Mouse (Mus musculus) limb, embryonic 10.5 days (tissue): ENCODE results near the gene Rnase9. TPM values are rescaled to one million over a fixed set of nuclear protein-coding genes. Genes with fewer than 3 reads are reported as not detected.

Experiments
- DNase-seq: peaks from one replicate; pipeline ENCODE4 v3.0.0-alpha.2; 2017; ENCODE audit warnings: low spot score
- H3K27ac ChIP-seq: fragments of 300-500 bp; sonication (generic); 2 replicates; pipeline ENCODE4 v1.5.1; 2016; ENCODE audit warnings: mild to moderate bottlenecking
- H3K27me3 ChIP-seq: fragments of 300-500 bp; sonication (generic); 2 replicates; pipeline ENCODE4 v1.6.1; 2016; ENCODE audit warnings: low read depth, mild to moderate bottlenecking; ENCODE audit not compliant: poor library complexity, severe bottlenecking
- H3K36me3 ChIP-seq: fragments of 300-500 bp; sonication (generic); 2 replicates; pipeline ENCODE4 v1.6.1; 2016; ENCODE audit warnings: mild to moderate bottlenecking, moderate library complexity
- H3K4me1 ChIP-seq: fragments of 300-500 bp; sonication (generic); 2 replicates; pipeline ENCODE4 v1.6.1; 2016
- H3K4me3 ChIP-seq: fragments of 300-500 bp; sonication (generic); 2 replicates; pipeline ENCODE4 v1.5.1; 2016; ENCODE audit warnings: mild to moderate bottlenecking, moderate library complexity
- H3K9me3 ChIP-seq: fragments of 300-500 bp; sonication (generic); replicated peaks from 2 replicates; pipeline ENCODE4 v1.6.1; 2016; ENCODE audit warnings: mild to moderate bottlenecking
- WGBS: fragments of 180-500 bp; shearing (Covaris S2); methylation state at CpG from one replicate; pipeline ENCODE4 v1.1.7; 2016; 5-methylcytosine and 5-hydroxymethylcytosine counted together
- polyA plus RNA-seq: library from polyadenylated mRNA; unstranded; fragments of >200 nt; fragmentation: Nextera tagmentation; extraction: Ambion mirVana; gene quantifications from 2 replicates; pipeline ENCODE4 v1.2.1, GENCODE M21; 2016

Gene Rnase9
- polyA plus RNA-seq, 1 experiment from 2014 or later: not detected

DNA sequence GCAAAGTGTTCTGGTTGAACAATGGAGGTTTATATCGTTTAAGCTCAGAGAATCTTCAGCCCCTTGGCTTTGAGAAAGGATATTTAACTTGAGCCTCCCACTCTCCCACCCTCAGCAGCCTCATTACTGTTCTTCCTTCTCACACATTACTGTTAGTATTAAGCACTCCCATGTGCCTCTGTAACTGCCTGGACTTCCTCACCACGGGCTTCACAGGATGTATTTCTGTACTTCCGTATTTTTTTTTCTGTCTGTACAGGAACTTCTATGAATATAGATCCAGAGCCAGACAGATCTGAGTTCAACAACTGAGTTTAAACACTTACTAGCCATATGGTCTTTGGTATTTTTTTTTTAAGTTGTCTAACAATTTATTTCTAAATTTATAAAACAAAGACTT lies 44.6 kb downstream of the Rnase9 start:
- 73% methylated on average over 3 of the region's 3 CpGs for WGBS
- DNase-seq: no peak
- Histone ChIP-seq H3K27me3 (no peaks in the 10 kb centered on the region), H3K36me3 (no peaks in the 10 kb centered on the region), H3K4me1 (no peaks in the 10 kb centered on the region), H3K9me3 (no peaks in the 10 kb centered on the region), H3K4me3 (no peak overlapping the region), H3K27ac (no peak overlapping the region)

- H3K36me3 ChIP-seq: no peaks in the 10 kb centered on the region
- H3K9me3 ChIP-seq: no peaks in the 10 kb centered on the region
- H3K27me3 ChIP-seq: no peaks in the 10 kb centered on the region
- H3K4me1 ChIP-seq: no peaks in the 10 kb centered on the region
- no peak overlapping the region for H3K4me3 ChIP-seq
- WGBS: 88% methylated on average over 3 of the region's 3 CpGs
- no peak overlapping the region for H3K27ac ChIP-seq
- no peak for DNase-seq
These were observed 50.6 kb downstream of the Rnase9 start for GRCm38 (mm10) chr14:50991037-50991436.

Other genes starting within 250 kb of the Rnase9 start
- gene Ccnb1ip1, start 234.1 kb downstream of the Rnase9 start, polyA plus RNA-seq: not detected in 2 replicates
- gene Parp2, start 234.0 kb downstream of the Rnase9 start, polyA plus RNA-seq: 63.3 and 77.2 TPM in 2 replicates
- 3.8 and 5.7 TPM in 2 replicates for gene Tep1, start 171.3 kb downstream of the Rnase9 start, polyA plus RNA-seq
- gene Klhl33, start 144.4 kb downstream of the Rnase9 start, polyA plus RNA-seq: 0.06 and 0.10 TPM in 2 replicates
- 179 and 201 TPM in 2 replicates for gene Osgep, start 117.0 kb downstream of the Rnase9 start, polyA plus RNA-seq
- 526 and 613 TPM in 2 replicates for gene Apex1, start 116.9 kb downstream of the Rnase9 start, polyA plus RNA-seq
- gene Pip4p1, start 111.0 kb downstream of the Rnase9 start, polyA plus RNA-seq: 45.4 and 51.9 TPM in 2 replicates
- gene Pnp, start 110.8 kb downstream of the Rnase9 start, polyA plus RNA-seq: 88.3 and 89.7 TPM in 2 replicates
- not detected in 2 replicates for gene Gm49342, start 97.4 kb downstream of the Rnase9 start, polyA plus RNA-seq
- gene Pnp2, start 85.9 kb downstream of the Rnase9 start, polyA plus RNA-seq: 0.48 and 0.65 TPM in 2 replicates
- not detected in 2 replicates for gene Rnase10, start 34.1 kb downstream of the Rnase9 start, polyA plus RNA-seq
- gene Rnase11, start 8.3 kb upstream of the Rnase9 start, polyA plus RNA-seq: not detected in 2 replicates
- 0.30 TPM in 1 of 2 replicates, not detected in the other for gene Rnase12, start 15.8 kb upstream of the Rnase9 start, polyA plus RNA-seq
- not detected in 2 replicates for gene Olfr750, start 32.6 kb upstream of the Rnase9 start, polyA plus RNA-seq
- gene Rnase4, start 49.2 kb upstream of the Rnase9 start, polyA plus RNA-seq: 5.1 and 6.6 TPM in 2 replicates
- gene Ang, start 49.3 kb upstream of the Rnase9 start, polyA plus RNA-seq: 1.5 and 1.8 TPM in 2 replicates
- not detected in 2 replicates for gene Eddm3b, start 72.6 kb upstream of the Rnase9 start, polyA plus RNA-seq
- 0.14 TPM in 1 of 2 replicates, not detected in the other for gene Rnase6, start 82.0 kb upstream of the Rnase9 start, polyA plus RNA-seq
- 0.15 TPM in 1 of 2 replicates, not detected in the other for gene Rnase1, start 104.9 kb upstream of the Rnase9 start, polyA plus RNA-seq
- not detected in 2 replicates for gene Rnase2b, start 120.4 kb upstream of the Rnase9 start, polyA plus RNA-seq
- gene Ang2, start 157.3 kb upstream of the Rnase9 start, polyA plus RNA-seq: not detected in 2 replicates
- gene Ear14, start 161.5 kb upstream of the Rnase9 start, polyA plus RNA-seq: not detected in 2 replicates
- not detected in 2 replicates for gene Rnase2a, start 214.2 kb upstream of the Rnase9 start, polyA plus RNA-seq